Mouse (Mus musculus) Patski (cell line): ENCODE results near the gene Coro1c. TPM values are rescaled to one million over a fixed set of nuclear protein-coding genes. Genes with fewer than 3 reads are reported as not detected.

ENCODE experiments used
- ATAC-seq: fragments of 100-300 bp; one replicate; pipeline ENCODE4 v1.8.0; 2021
- CTCF ChIA-PET: fragments of 350-600 bp; sonication (Branson Sonifier 250); formaldehyde crosslinking; loops from one replicate; lab custom pipeline; 2022; ENCODE audit warnings: inconsistent platforms; lab: Charles Lee
- POLR2A ChIA-PET: fragments of 350-600 bp; sonication (Branson Sonifier 250); formaldehyde crosslinking; loops from one replicate; lab custom pipeline; 2022; ENCODE audit warnings: antibody characterized with exemption, inconsistent platforms; lab: Charles Lee
- DNase-seq: peaks from one replicate; pipeline ENCODE4 v3.0.0-alpha.2; 2011; ENCODE audit warnings: low read depth, low spot score
- H3K27me3 ChIP-seq: fragments of 371-371 bp; one replicate; pipeline ENCODE4 v1.5.1; 2021
- CTCF ChIP-seq: fragments of 100-300 bp; IDR thresholded peaks from one replicate; pipeline ENCODE4 v1.5.1; 2021
- in situ Hi-C: fragments of 300-500 bp; cut with MboI; formaldehyde crosslinking; loops from 3 replicates; pipeline ENCODE4 v1.11.1; 2018; ENCODE audit warnings: low pct_unique_long_range_greater_than_20kb, mixed read lengths
- polyA plus RNA-seq: library from polyadenylated mRNA; unstranded; gene quantifications from one replicate; pipeline ENCODE4 v1.2.3, GENCODE M21; 2021

The Coro1c gene
- polyA plus RNA-seq, 1 experiment from 2014 or later: 160 TPM

GRCm38 (mm10) chr5:113930648-113931609, 22.4 kb upstream of the Coro1c start:
- H3K27me3 ChIP-seq: no peaks in the 10 kb centered on the region
- DNase-seq (no peak), ATAC-seq (no peak)
- TF ChIP-seq CTCF: no peak
- in situ Hi-C loops: loop anchor here (5.0 to 25.0 kb wide), 3 partner anchors 79 to 569 kb away; partner anchors contain the start of genes Aym1, Iscu and Sart3
- ChIA-PET POLR2A (interaction anchor here (0.7 to 1.4 kb wide), 3 partner anchors 15 to 120 kb away, joined by 3 to 8 read pairs (median 3); no protein-coding TSS in a partner anchor), CTCF (interaction anchor here (0.7 to 1.4 kb wide), 5 partner anchors 18 to 91 kb away, joined by 3 read pairs; partner anchors contain the start of gene Coro1c)

- in situ Hi-C loops: loop anchor here (5.0 to 25.0 kb wide), 3 partner anchors 78 to 568 kb away; partner anchors contain the start of genes Aym1, Iscu and Sart3
- POLR2A ChIA-PET: interaction anchor here (0.7 to 1.0 kb wide), 2 partner anchors 16 to 121 kb away, joined by 3 to 8 read pairs; no protein-coding TSS in a partner anchor
- no peak for TF ChIP-seq CTCF
- CTCF ChIA-PET: interaction anchor here (1.4 kb wide), 1 partner anchor 20 kb away, joined by 3 read pairs; no protein-coding TSS in a partner anchor
- no peaks in the 10 kb centered on the region for H3K27me3 ChIP-seq
- ATAC-seq (peak; percentile 34), DNase-seq (no peak)
Observed at GRCm38 (mm10) chr5:113929950-113930647, 21.5 kb upstream of the Coro1c start.

- ChIA-PET CTCF (no interaction called here), POLR2A (interaction anchor here (1.0 kb wide), 1 partner anchor 121 kb away, joined by 8 read pairs; no protein-coding TSS in a partner anchor)
- H3K27me3 ChIP-seq: no peaks in the 10 kb centered on the region
- no peak for ATAC-seq
- no peak for TF ChIP-seq CTCF
- DNase-seq: no peak
- in situ Hi-C loops: loop anchor here (25.0 kb wide), 1 partner anchor 567 kb away; the partner anchor contains the start of gene Aym1
Observed at GRCm38 (mm10) chr5:113929526-113929925, 21.0 kb upstream of the Coro1c start.

DNA sequence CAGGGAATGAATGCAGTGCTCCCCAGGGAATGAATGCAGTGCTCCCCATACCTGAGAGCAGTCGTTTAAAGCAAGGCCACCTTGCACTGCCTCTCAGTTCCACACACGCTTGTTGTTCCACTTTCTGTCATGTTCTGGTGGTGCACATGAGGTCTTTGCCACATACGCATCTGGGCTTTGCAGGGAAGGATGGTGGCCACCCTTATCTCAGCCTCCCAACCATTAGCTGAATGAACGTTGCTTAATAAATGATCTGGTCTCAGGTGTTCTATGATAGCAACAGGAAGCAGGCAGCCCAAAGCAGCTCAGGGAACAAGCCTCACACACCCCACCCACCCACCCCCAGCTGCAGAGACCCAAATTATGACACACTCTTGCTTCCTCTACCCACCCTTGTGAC, 16.1 kb upstream of the Coro1c start:
- ChIA-PET POLR2A (no interaction called here), CTCF (no interaction called here)
- in situ Hi-C loops: loop anchor here (25.0 kb wide), 1 partner anchor 562 kb away; the partner anchor contains the start of gene Aym1
- TF ChIP-seq CTCF: no peak
- no peaks in the 10 kb centered on the region for H3K27me3 ChIP-seq
- ATAC-seq: no peak
- no peak for DNase-seq

GRCm38 (mm10) chr5:113921310-113922166, 13.0 kb upstream of the Coro1c start:
- ATAC-seq (no peak), DNase-seq (no peak)
- POLR2A ChIA-PET: interaction anchor here (1.4 kb wide), 1 partner anchor 10 kb away, joined by 4 read pairs; no protein-coding TSS in a partner anchor
- CTCF ChIA-PET: interaction anchor here (0.7 to 1.9 kb wide), 2 partner anchors 13 to 570 kb away, joined by 3 to 6 read pairs; partner anchors contain the start of gene Coro1c
- in situ Hi-C loops: no loop called here
- no peaks in the 10 kb centered on the region for H3K27me3 ChIP-seq
- no peak for TF ChIP-seq CTCF

DNA sequence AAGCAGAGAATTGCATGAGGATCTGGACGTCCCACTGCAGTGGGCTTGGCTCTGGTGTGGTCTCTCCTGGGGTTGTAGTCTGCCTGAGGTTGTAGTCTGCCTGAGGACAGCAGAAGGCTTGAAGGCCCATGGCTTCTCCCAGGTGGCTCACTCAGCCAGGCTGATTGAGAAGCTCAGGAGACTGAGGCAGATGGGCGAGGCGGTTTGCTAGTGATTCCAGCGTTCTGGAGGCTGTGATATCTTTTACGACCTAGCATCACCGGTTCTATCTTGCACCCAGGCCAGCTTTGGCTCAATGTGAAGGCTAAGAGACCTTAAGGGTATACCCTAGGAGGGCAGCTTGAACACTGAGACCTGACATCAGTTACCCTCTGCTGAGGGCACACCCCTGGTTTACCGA, 10.5 kb upstream of the Coro1c start:
- ATAC-seq: no peak
- POLR2A ChIA-PET: no interaction called here
- TF ChIP-seq CTCF: no peak
- no peaks in the 10 kb centered on the region for H3K27me3 ChIP-seq
- in situ Hi-C loops: no loop called here
- CTCF ChIA-PET: interaction anchor here (1.1 kb wide), 1 partner anchor 10 kb away, joined by 3 read pairs; no protein-coding TSS in a partner anchor
- DNase-seq: no peak

DNA sequence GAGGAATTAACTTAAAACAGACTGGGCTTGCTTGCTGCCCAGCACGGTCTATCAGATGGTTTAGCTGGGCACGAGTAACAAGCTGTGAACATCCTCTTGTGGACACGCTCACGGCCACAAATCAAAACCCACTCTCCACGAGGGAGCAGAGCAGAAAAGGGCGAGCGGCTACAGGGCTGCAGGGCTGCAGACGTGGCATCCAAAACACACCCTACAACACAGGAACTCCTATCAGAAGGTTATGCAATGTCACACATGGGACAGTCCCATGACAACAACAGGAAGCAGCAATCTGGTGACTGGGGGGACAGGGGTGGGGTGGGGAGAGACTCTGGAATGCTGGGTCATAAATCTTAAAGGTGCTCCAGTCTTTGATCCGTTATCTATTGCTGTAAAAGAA, 10.1 kb upstream of the Coro1c start:
- in situ Hi-C loops: no loop called here
- POLR2A ChIA-PET: interaction anchor here (1.8 kb wide), 1 partner anchor 10 kb away, joined by 4 read pairs; the partner anchor contains the start of gene Coro1c
- DNase-seq (no peak), ATAC-seq (no peak)
- CTCF ChIA-PET: interaction anchor here (1.1 to 1.4 kb wide), 2 partner anchors 10 to 61 kb away, joined by 3 read pairs; no protein-coding TSS in a partner anchor
- H3K27me3 ChIP-seq: no peaks in the 10 kb centered on the region
- TF ChIP-seq CTCF: no peak

GRCm38 (mm10) chr5:113910705-113911104, 2.1 kb upstream of the Coro1c start:
- ChIA-PET POLR2A (interaction anchor here (0.6 kb wide), 2 partner anchors 82 to 169 kb away, joined by 3 to 4 read pairs; no protein-coding TSS in a partner anchor), CTCF (interaction anchor here (1.2 to 2.7 kb wide), 3 partner anchors 20 to 55 kb away, joined by 3 to 9 read pairs (median 3); no protein-coding TSS in a partner anchor)
- no peak for TF ChIP-seq CTCF
- no peaks in the 10 kb centered on the region for H3K27me3 ChIP-seq
- in situ Hi-C loops: no loop called here
- ATAC-seq (no peak), DNase-seq (no peak)
